Mouse (Mus musculus): Measurements from ENCODE around the gene Pdzd11. TPM values are rescaled to one million over a fixed set of nuclear protein-coding genes. Genes with fewer than 3 reads are reported as not detected.
A peak's percentile ranks its signal among the peaks of the same experiment; 100 is the strongest.

Gene Pdzd11
- polyA plus RNA-seq, 1 experiment from 2014 or later, result 56.4 TPM

DNA sequence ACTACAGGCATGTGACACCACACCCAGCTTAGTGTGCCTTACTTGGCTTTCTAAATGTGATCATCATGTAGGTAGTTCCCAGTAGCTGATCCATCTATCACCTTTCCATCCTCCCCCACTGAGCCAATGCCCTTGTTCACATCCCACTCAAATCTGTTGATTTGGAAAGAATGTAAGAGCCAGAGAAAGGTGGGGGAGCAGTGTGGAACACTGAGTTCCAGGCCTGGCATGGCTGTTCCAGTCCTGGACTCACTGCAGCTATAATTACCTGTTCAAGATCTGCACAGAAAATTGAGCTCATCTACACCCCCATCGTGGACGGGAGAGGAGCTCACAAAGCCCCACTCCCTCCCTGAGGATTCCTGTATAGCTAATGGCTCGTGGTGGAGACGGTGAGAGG lies 26.6 kb downstream of the Pdzd11 start:
- 55% methylated on average over 4 of the region's 4 CpGs for WGBS (ENCODE audit: insufficient replicate concordance)
- H3K27me3 ChIP-seq, result 0 out of 2 replicates have a peak, but pooled peaks cover 6% of the 10 kb centered on the region
- no peak for ATAC-seq (ENCODE audit: insufficient read depth)
- H3K27ac ChIP-seq (replicated peaks), result no peak overlapping the region
- H3K9ac ChIP-seq, result no peak overlapping the region
- no peak overlapping the region for H3K4me3 ChIP-seq (replicated peaks)
- no peak overlapping the region for H3K4me2 ChIP-seq
- no peaks in the 10 kb centered on the region for H3K36me3 ChIP-seq (replicated peaks)
- H3K4me1 ChIP-seq (replicated peaks), result no peaks in the 10 kb centered on the region
- H3K9me3 ChIP-seq (replicated peaks), result no peaks in the 10 kb centered on the region

DNA sequence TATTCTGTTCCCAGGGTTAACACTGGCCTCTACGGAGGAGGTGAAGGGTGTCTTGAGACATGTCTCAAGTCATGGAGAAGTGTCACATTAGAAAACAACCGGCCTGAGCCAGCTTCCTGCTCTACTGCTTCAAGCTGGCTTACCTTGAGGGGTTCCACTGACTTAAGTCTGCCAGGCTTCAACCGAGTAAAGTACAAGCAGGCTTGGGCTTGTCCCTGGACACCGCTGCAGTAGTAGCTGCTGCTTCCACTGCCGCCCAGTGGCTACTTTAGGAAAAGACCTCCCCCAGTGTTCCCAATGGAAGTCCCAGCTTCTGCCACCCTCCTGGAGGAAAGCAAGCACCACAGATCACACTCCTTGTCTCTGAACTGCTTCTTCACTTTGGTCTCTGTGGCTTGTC lies 28.9 kb downstream of the Pdzd11 start:
- Histone ChIP-seq H3K9ac (no peak overlapping the region), H3K27me3 (peaks cover 13% of the 10 kb centered on the region; the same call in 1 of the 2 replicates), H3K4me3 (replicated peaks) (no peak overlapping the region), H3K4me1 (replicated peaks) (no peaks in the 10 kb centered on the region), H3K36me3 (replicated peaks) (no peaks in the 10 kb centered on the region), H3K27ac (replicated peaks) (no peak overlapping the region), H3K9me3 (replicated peaks) (no peaks in the 10 kb centered on the region), H3K4me2 (no peak overlapping the region)
- WGBS (ENCODE audit: insufficient replicate concordance), result 24% methylated on average over 5 of the region's 5 CpGs
- ATAC-seq (ENCODE audit: insufficient read depth), result no peak

GRCm38 (mm10) chrX:100594791-100595190 lies 31.6 kb downstream of the Pdzd11 start, which contains the start of gene P2ry4:
Gene P2ry4, minus strand, starts transcription at chrX:100594869.
- Histone ChIP-seq H3K27ac (replicated peaks) (no peak within 1 kb of the TSS), H3K4me2 (no peak within 1 kb of the TSS; the same call in 1 of the 2 replicates), H3K4me1 (replicated peaks) (no peaks in the 10 kb centered on the region), H3K9me3 (replicated peaks) (no peaks in the 10 kb centered on the region), H3K4me3 (replicated peaks) (no peak within 1 kb of the TSS), H3K9ac (no peak within 1 kb of the TSS), H3K36me3 (replicated peaks) (no peaks in the 10 kb centered on the region), H3K27me3 (peaks cover 16% of the 10 kb centered on the region; the same call in 1 of the 2 replicates)
- peak; percentile 54; the same call in 1 of the 2 replicates for ATAC-seq (ENCODE audit: insufficient read depth)
- 28% methylated on average over 4 of the region's 4 CpGs for WGBS (ENCODE audit: insufficient replicate concordance)

Other genes starting within 250 kb of the Pdzd11 start
- gene Otud6a, start 197.6 kb downstream of the Pdzd11 start, polyA plus RNA-seq (2015; fragmentation: Nextera tagmentation; extraction: Ambion mirVana), result not detected in 2 replicates
- 0.21 and 0.31 TPM in 2 replicates for gene Awat2, start 183.9 kb downstream of the Pdzd11 start, polyA plus RNA-seq (2015; fragmentation: Nextera tagmentation; extraction: Ambion mirVana)
- 12.2 and 13.8 TPM in 2 replicates for gene Igbp1, start 132.3 kb downstream of the Pdzd11 start, polyA plus RNA-seq (2015; fragmentation: Nextera tagmentation; extraction: Ambion mirVana)
- gene Dgat2l6, start 101.7 kb downstream of the Pdzd11 start, polyA plus RNA-seq (2015; fragmentation: Nextera tagmentation; extraction: Ambion mirVana), result not detected in 2 replicates
- gene Awat1, start 54.3 kb downstream of the Pdzd11 start, polyA plus RNA-seq (2015; fragmentation: Nextera tagmentation; extraction: Ambion mirVana), result not detected in 2 replicates
- 0.38 and 0.53 TPM in 2 replicates for gene P2ry4, start 31.7 kb downstream of the Pdzd11 start, polyA plus RNA-seq (2015; fragmentation: Nextera tagmentation; extraction: Ambion mirVana)
- gene Arr3, start 21.1 kb downstream of the Pdzd11 start, polyA plus RNA-seq (2015; fragmentation: Nextera tagmentation; extraction: Ambion mirVana), result not detected in 2 replicates
- 20.3 and 22.2 TPM in 2 replicates for gene Kif4, start 831 bp downstream of the Pdzd11 start, polyA plus RNA-seq (2015; fragmentation: Nextera tagmentation; extraction: Ambion mirVana)
- 0.14 and 0.21 TPM in 2 replicates for gene Gdpd2, start 103.3 kb upstream of the Pdzd11 start, polyA plus RNA-seq (2015; fragmentation: Nextera tagmentation; extraction: Ambion mirVana)
- gene Dlg3, start 141.2 kb upstream of the Pdzd11 start, polyA plus RNA-seq (2015; fragmentation: Nextera tagmentation; extraction: Ambion mirVana), result 0.32 and 0.79 TPM in 2 replicates